Mouse (Mus musculus): ENCODE results near the gene Ift140. TPM values are rescaled to one million over a fixed set of nuclear protein-coding genes. Genes with fewer than 3 reads are reported as not detected.
A peak's percentile ranks its signal among the peaks of the same experiment; 100 is the strongest.

Ift140 gene
- polyA plus RNA-seq, 1 experiment from 2014 or later = 16.9 TPM

- peak; percentile 64 for DNase-seq (ENCODE audit: low spot score)
- H3K4me1 ChIP-seq (replicated peaks; ENCODE audit: control insufficient read depth, insufficient read depth, low read length) = peaks cover 48% of the 10 kb centered on the region
- 33% methylated on average over 14 of the region's 14 CpGs for WGBS
Measured at GRCm38 (mm10) chr17:25082081-25082847, 66.4 kb downstream of the Ift140 start.

DNA sequence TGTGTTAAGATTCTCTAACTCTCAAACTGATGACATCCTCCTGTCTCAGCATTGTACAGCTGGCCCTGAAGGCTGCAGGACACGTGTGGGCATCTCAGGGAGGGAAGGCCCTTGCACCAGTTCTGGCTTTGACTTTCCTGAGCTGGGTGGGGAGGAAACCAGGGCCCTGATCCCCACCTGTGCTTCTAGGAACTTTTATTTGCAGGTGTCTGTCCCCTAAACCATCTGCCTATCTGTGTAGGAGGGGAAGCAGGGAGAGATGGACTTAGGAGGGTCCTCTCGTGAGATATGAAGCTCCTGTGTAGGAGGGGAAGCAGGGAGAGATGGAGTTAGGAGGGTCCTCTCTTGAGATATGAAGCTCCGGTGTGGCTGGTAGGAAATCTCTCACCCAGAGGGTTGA, 67.0 kb downstream of the Ift140 start:
- Histone ChIP-seq H3K9me3 (ENCODE audit: control insufficient read depth, low read length) (no peaks in the 10 kb centered on the region), H3K4me2 (ENCODE audit: low read length) (no peak overlapping the region), H3K27ac (ENCODE audit: low read depth) (peak overlapping the region; percentile 98), H3K36me3 (ENCODE audit: control insufficient read depth, insufficient read depth, low read length) (0 out of 2 replicates have a peak, but pooled peaks cover under 1% of the 10 kb centered on the region), H3K4me3 (ENCODE audit: low read depth, low read length) (no peak overlapping the region), H3K9ac (ENCODE audit: low read length) (no peak overlapping the region), H3K27me3 (replicated peaks; ENCODE audit: control insufficient read depth, insufficient read depth, low read length) (no peaks in the 10 kb centered on the region), H3K4me1 (replicated peaks; ENCODE audit: control insufficient read depth, insufficient read depth, low read length) (peaks cover 43% of the 10 kb centered on the region)
- DNase-seq (ENCODE audit: low spot score) (no peak), ATAC-seq (replicated peaks; ENCODE audit: low FRiP score, low TSS enrichment, low read depth) (no peak)
- WGBS = 35% methylated on average over 3 of the region's 3 CpGs

More at GRCm38 (mm10) chr17:25082081-25082847, 66.4 kb downstream of the Ift140 start:
- Histone ChIP-seq H3K9me3 (ENCODE audit: control insufficient read depth, low read length) (no peaks in the 10 kb centered on the region), H3K9ac (ENCODE audit: low read length) (no peak overlapping the region), H3K4me2 (ENCODE audit: low read length) (peak overlapping the region; percentile 17), H3K27me3 (replicated peaks; ENCODE audit: control insufficient read depth, insufficient read depth, low read length) (no peaks in the 10 kb centered on the region), H3K36me3 (ENCODE audit: control insufficient read depth, insufficient read depth, low read length) (peaks cover 2% of the 10 kb centered on the region; the same call in 1 of the 2 replicates), H3K4me3 (ENCODE audit: low read depth, low read length) (no peak overlapping the region), H3K27ac (ENCODE audit: low read depth) (peak overlapping the region; percentile 98)
- peak; percentile 20; the same call in 1 of the 2 replicates for ATAC-seq (replicated peaks; ENCODE audit: low FRiP score, low TSS enrichment, low read depth)

DNA sequence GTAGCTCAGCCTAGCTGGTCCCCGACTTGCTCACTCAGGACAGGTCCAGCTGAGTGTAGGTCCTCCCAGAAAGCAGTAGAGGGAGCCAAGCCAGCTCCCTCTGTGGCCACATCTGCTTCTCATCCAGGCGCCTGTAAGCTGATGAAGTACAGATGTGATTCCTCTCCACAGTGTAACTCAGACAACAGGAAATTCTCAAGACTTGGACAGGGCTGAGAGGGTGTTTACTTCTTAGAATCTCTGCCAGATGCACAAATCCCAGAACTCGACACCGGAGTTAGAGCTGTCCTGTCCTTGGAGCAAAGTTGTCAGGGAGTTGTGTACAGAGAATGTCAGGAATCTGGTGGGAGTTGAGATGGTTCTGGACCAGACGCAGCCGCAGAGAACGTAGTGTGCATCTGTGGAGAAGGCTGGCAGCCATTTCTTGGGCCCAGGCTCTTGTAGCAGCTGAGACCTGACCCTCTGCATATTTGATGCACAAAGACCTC, 67.6 kb downstream of the Ift140 start, which contains the start of gene Tmem204:
TSS of gene Tmem204 (minus strand) at position 148 of the 488 bp plus-strand sequence.
- H3K36me3 ChIP-seq (ENCODE audit: control insufficient read depth, insufficient read depth, low read length) = peaks cover 7% of the 10 kb centered on the region; the same call in 1 of the 2 replicates
- WGBS = 26% methylated on average over 7 of the region's 7 CpGs
- peak; percentile 76 for DNase-seq (ENCODE audit: low spot score)
- H3K4me2 ChIP-seq (ENCODE audit: low read length) = peak within 1 kb of the TSS; percentile 17; the same call in 1 of the 2 replicates
- peaks cover 39% of the 10 kb centered on the region for H3K4me1 ChIP-seq (replicated peaks; ENCODE audit: control insufficient read depth, insufficient read depth, low read length)
- H3K9me3 ChIP-seq (ENCODE audit: control insufficient read depth, low read length) = no peaks in the 10 kb centered on the region
- H3K4me3 ChIP-seq (ENCODE audit: low read depth, low read length) = no peak within 1 kb of the TSS
- H3K27me3 ChIP-seq (replicated peaks; ENCODE audit: control insufficient read depth, insufficient read depth, low read length) = no peaks in the 10 kb centered on the region
- peak within 1 kb of the TSS; percentile 98 for H3K27ac ChIP-seq (ENCODE audit: low read depth)
- peak; percentile 93 for ATAC-seq (replicated peaks; ENCODE audit: low FRiP score, low TSS enrichment, low read depth)
- no peak within 1 kb of the TSS for H3K9ac ChIP-seq (ENCODE audit: low read length)

DNA sequence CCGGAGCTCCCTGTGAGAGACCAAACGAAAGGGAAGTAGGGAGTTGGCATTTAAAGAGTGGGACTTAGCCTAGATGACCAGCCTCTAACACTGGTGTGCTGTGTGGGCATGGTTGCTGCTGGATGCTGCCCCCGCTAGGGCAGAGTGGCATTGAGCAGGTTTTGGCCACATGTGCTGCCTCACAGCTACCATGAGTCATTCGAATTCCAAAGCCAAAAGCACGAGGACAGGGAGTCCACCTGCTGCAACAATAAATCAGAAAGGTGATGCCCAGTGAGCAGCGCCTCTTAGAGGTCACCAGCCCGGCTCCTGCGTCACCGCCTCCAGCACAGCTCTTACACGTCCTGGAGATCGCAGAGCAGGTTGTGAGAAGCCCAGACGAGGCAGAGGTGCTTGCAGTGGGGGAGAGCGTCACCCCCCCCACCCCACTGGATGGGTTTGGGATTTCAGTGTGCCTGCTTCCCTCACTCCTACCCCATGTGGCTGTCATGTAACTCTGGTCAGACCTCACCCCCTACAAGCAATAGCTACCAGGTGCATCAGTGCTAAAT, 69.0 kb downstream of the Ift140 start:
- DNase-seq (ENCODE audit: low spot score) = no peak
- Histone ChIP-seq H3K36me3 (ENCODE audit: control insufficient read depth, insufficient read depth, low read length) (peaks cover 13% of the 10 kb centered on the region; the same call in 1 of the 2 replicates), H3K9me3 (ENCODE audit: control insufficient read depth, low read length) (no peaks in the 10 kb centered on the region), H3K4me2 (ENCODE audit: low read length) (no peak overlapping the region), H3K4me3 (ENCODE audit: low read depth, low read length) (no peak overlapping the region), H3K9ac (ENCODE audit: low read length) (no peak overlapping the region), H3K4me1 (replicated peaks; ENCODE audit: control insufficient read depth, insufficient read depth, low read length) (peaks cover 39% of the 10 kb centered on the region), H3K27ac (ENCODE audit: low read depth) (peak overlapping the region; percentile 98), H3K27me3 (replicated peaks; ENCODE audit: control insufficient read depth, insufficient read depth, low read length) (no peaks in the 10 kb centered on the region)
- ATAC-seq (replicated peaks; ENCODE audit: low FRiP score, low TSS enrichment, low read depth) = no peak
- WGBS = 79% methylated on average over 13 of the region's 13 CpGs

DNA sequence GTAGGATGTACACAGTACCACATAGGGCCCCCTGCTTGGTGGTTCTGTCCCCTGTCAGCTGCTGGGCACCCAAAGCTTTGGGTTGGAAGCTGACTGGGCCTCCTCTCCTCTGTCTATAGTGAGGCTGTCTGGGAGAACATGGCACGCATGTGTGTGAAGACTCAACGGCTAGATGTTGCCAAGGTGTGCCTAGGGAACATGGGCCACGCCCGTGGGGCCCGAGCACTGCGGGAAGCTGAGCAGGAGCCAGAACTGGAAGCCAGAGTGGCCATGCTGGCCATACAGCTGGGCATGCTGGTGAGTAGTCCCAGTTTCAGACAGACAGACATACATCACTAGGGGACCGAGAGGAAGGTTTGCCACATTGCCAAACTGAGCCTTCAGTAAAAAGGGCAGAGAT, 70.8 kb downstream of the Ift140 start:
- Histone ChIP-seq H3K4me1 (replicated peaks; ENCODE audit: control insufficient read depth, insufficient read depth, low read length) (peaks cover 26% of the 10 kb centered on the region), H3K4me2 (ENCODE audit: low read length) (no peak overlapping the region), H3K36me3 (ENCODE audit: control insufficient read depth, insufficient read depth, low read length) (peaks cover 17% of the 10 kb centered on the region; the same call in 1 of the 2 replicates), H3K27me3 (replicated peaks; ENCODE audit: control insufficient read depth, insufficient read depth, low read length) (no peaks in the 10 kb centered on the region), H3K9me3 (ENCODE audit: control insufficient read depth, low read length) (no peaks in the 10 kb centered on the region), H3K9ac (ENCODE audit: low read length) (no peak overlapping the region), H3K4me3 (ENCODE audit: low read depth, low read length) (no peak overlapping the region), H3K27ac (ENCODE audit: low read depth) (no peak overlapping the region)
- no peak for ATAC-seq (replicated peaks; ENCODE audit: low FRiP score, low TSS enrichment, low read depth)
- 84% methylated on average over 7 of the region's 7 CpGs for WGBS
- no peak for DNase-seq (ENCODE audit: low spot score)

DNA sequence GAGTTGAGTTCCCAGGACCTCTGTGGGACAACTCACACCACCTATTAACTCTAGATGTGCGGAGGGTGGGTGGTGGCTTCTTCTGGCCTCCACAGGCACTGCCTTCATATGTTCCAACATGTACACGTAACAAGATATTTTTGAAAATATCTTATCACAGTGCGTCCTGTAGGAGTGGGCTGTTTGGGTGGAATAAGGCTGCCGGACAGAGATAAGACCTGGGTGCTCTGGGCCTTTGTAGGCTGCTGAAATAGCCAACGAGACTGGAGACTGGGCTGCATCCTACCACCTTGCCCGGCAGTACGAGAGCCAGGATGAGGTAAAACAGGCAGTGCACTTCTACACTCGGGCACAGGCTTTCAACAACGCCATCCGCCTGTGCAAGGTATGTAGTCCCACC, 73.3 kb downstream of the Ift140 start:
- ATAC-seq (replicated peaks; ENCODE audit: low FRiP score, low TSS enrichment, low read depth) (no peak), DNase-seq (ENCODE audit: low spot score) (no peak)
- H3K4me3 ChIP-seq (ENCODE audit: low read depth, low read length) = no peak overlapping the region
- H3K27me3 ChIP-seq (replicated peaks; ENCODE audit: control insufficient read depth, insufficient read depth, low read length) = no peaks in the 10 kb centered on the region
- peaks cover 28% of the 10 kb centered on the region for H3K36me3 ChIP-seq (ENCODE audit: control insufficient read depth, insufficient read depth, low read length)
- peaks cover 6% of the 10 kb centered on the region for H3K4me1 ChIP-seq (replicated peaks; ENCODE audit: control insufficient read depth, insufficient read depth, low read length)
- 91% methylated on average over 10 of the region's 10 CpGs for WGBS
- H3K9ac ChIP-seq (ENCODE audit: low read length) = no peak overlapping the region
- H3K9me3 ChIP-seq (ENCODE audit: control insufficient read depth, low read length) = no peaks in the 10 kb centered on the region
- no peak overlapping the region for H3K4me2 ChIP-seq (ENCODE audit: low read length)
- H3K27ac ChIP-seq (ENCODE audit: low read depth) = no peak overlapping the region

DNA sequence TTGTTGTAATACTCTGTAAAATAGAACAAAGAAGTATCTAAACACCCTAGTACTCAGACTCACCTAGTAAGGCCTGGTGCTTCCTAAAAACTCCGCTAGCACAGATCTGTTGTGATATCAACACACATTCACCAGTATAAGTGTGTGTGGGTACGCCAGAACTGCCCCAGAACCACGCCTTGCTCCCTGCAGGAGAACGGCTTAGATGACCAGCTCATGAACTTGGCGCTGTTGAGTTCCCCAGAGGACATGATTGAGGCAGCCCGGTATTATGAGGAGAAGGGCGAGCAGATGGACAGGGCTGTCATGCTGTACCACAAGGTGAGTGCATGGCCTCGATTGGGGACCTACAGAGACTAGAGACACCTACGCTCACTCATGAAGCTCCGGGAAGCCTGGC, 74.6 kb downstream of the Ift140 start:
- no peaks in the 10 kb centered on the region for H3K9me3 ChIP-seq (ENCODE audit: control insufficient read depth, low read length)
- H3K36me3 ChIP-seq (ENCODE audit: control insufficient read depth, insufficient read depth, low read length) = peaks cover 35% of the 10 kb centered on the region
- DNase-seq (ENCODE audit: low spot score) (no peak), ATAC-seq (replicated peaks; ENCODE audit: low FRiP score, low TSS enrichment, low read depth) (no peak)
- no peak overlapping the region for H3K4me2 ChIP-seq (ENCODE audit: low read length)
- H3K4me3 ChIP-seq (ENCODE audit: low read depth, low read length) = no peak overlapping the region
- no peak overlapping the region for H3K27ac ChIP-seq (ENCODE audit: low read depth)
- H3K4me1 ChIP-seq (replicated peaks; ENCODE audit: control insufficient read depth, insufficient read depth, low read length) = no peaks in the 10 kb centered on the region
- no peaks in the 10 kb centered on the region for H3K27me3 ChIP-seq (replicated peaks; ENCODE audit: control insufficient read depth, insufficient read depth, low read length)
- H3K9ac ChIP-seq (ENCODE audit: low read length) = no peak overlapping the region
- WGBS = 90% methylated on average over 10 of the region's 10 CpGs

DNA sequence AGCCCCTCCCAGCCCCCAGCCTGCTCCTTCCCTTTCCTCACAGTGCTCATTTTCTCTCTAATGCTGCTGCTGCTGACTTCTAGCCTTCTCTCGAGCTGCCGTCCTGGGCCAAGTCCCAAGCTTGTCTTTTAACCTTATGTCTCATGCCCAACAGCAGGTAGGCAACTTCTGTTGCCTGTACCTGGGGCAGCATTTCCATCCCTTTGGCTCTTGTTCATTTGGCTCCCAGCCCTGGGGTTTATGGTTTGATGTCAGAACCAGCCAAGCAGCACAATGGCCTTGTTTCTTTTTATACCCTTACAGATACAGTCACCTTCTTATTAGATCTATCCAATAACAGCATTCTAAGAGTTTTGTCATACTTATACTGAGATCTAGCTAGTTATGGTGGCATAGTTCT, 80.3 kb downstream of the Ift140 start:
- Histone ChIP-seq H3K36me3 (ENCODE audit: control insufficient read depth, insufficient read depth, low read length) (peaks cover 55% of the 10 kb centered on the region), H3K27ac (ENCODE audit: low read depth) (no peak overlapping the region), H3K4me1 (replicated peaks; ENCODE audit: control insufficient read depth, insufficient read depth, low read length) (no peaks in the 10 kb centered on the region), H3K9ac (ENCODE audit: low read length) (no peak overlapping the region), H3K27me3 (replicated peaks; ENCODE audit: control insufficient read depth, insufficient read depth, low read length) (no peaks in the 10 kb centered on the region), H3K4me2 (ENCODE audit: low read length) (no peak overlapping the region), H3K4me3 (ENCODE audit: low read depth, low read length) (no peak overlapping the region), H3K9me3 (ENCODE audit: control insufficient read depth, low read length) (no peaks in the 10 kb centered on the region)
- 82% methylated on average over 2 of the region's 2 CpGs for WGBS
- no peak for DNase-seq (ENCODE audit: low spot score)
- ATAC-seq (replicated peaks; ENCODE audit: low FRiP score, low TSS enrichment, low read depth) = no peak

All from intestine, embryonic 14.5 days (tissue).